Mouse (Mus musculus): ENCODE results near the gene Mcrip1. TPM values are rescaled to one million over a fixed set of nuclear protein-coding genes. Genes with fewer than 3 reads are reported as not detected.
A peak's percentile ranks its signal among the peaks of the same experiment; 100 is the strongest.

Mcrip1 gene
- polyA plus RNA-seq, 1 experiment from 2014 or later, result 242 TPM

- H3K4me3 ChIP-seq, result peak within 1 kb of the TSS; percentile 84
- 93% methylated on average over 28 of the region's 28 CpGs for WGBS
- no peak for ATAC-seq (replicated peaks)
- peak within 1 kb of the TSS; percentile 83 for H3K4me2 ChIP-seq (replicated peaks)
- peak within 1 kb of the TSS; percentile 86 for H3K9ac ChIP-seq (replicated peaks)
- H3K27me3 ChIP-seq, result no peaks in the 10 kb centered on the region
- H3K36me3 ChIP-seq, result peaks cover 4% of the 10 kb centered on the region; the same call in 1 of the 2 replicates
- peak within 1 kb of the TSS; percentile 71 for H3K27ac ChIP-seq (replicated peaks)
- no peaks in the 10 kb centered on the region for H3K9me3 ChIP-seq
- H3K4me1 ChIP-seq, result peaks cover 26% of the 10 kb centered on the region
These were observed 1.4 kb upstream of the Mcrip1 start, which contains the start of gene Ppp1r27 for GRCm38 (mm10) chr11:120550810-120551440. Gene Ppp1r27, minus strand, starts transcription at chr11:120551132.

DNA sequence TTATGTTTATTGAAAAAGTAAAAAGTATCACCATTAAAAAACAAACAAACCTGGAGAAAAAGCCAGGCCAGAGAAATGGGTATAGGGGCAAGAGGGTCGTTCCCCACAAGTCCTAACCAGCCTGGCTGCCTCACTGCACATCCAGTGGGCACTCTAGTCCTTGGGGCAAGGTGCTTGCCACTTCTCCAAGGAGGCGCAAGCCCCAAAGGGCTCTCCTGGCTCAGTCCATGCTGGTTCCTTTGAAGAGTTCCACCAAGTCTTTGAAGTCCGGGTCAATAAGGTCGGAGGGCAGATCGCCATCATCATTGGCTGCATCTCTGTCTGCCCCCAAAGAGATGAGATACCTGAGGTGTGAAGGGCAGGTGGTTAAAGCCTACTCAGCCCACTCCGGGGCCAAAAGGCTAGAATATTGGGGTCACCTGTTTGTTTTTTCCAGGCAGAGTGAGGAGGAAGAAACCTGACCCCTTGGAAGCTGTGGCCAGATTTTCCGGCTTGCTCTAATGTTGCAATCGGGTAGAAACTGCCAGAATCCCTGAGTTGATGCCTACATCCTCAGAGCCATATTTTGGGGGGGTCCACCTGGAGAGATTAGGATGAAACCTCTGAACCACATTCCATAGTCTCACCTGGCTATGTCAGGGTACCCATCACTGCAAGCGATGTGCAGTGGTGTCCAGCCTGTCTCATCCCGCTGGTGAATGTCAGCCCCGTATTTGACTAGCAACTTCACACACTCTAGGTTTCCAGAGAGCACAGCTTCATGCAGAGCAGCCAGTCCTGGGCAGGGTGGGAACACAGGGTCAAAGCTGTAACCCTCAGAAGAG lies 671 bp upstream of the Mcrip1 start:
- WGBS, result 77% methylated on average over 11 of the region's 11 CpGs
- Histone ChIP-seq H3K27me3 (no peaks in the 10 kb centered on the region), H3K36me3 (peaks cover 4% of the 10 kb centered on the region; the same call in 1 of the 2 replicates), H3K4me1 (peaks cover 26% of the 10 kb centered on the region), H3K4me2 (replicated peaks) (peak overlapping the region; percentile 83), H3K9me3 (no peaks in the 10 kb centered on the region), H3K4me3 (peak overlapping the region; percentile 84), H3K27ac (replicated peaks) (peak overlapping the region; percentile 71), H3K9ac (replicated peaks) (peak overlapping the region; percentile 86)
- ATAC-seq (replicated peaks), result peak; percentile 62

GRCm38 (mm10) chr11:120548786-120549167 lies 750 bp downstream of the Mcrip1 start:
- peaks cover 14% of the 10 kb centered on the region for H3K36me3 ChIP-seq
- H3K9me3 ChIP-seq, result no peaks in the 10 kb centered on the region

DNA sequence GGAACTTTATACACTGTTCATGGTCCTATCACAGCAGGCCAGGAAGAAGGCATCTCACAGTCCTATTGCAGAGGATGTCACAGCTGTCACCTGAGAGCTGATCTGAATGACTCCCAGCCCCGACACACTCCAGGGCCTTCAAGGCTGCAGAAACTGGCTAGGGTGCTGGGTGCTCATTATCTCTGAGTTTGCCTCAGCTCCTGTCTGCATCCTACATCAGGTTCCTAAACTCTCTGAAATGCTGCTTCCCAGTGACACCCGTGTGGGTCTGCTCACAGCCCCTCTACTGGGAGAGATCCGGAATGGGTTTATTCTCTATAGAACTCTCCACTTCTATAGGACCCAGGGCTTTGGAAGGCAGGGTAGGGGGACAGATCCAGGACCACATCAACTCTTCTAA lies 1.3 kb downstream of the Mcrip1 start:
- H3K36me3 ChIP-seq, result peaks cover 17% of the 10 kb centered on the region
- peaks cover 26% of the 10 kb centered on the region for H3K4me1 ChIP-seq
- H3K4me2 ChIP-seq (replicated peaks), result peak overlapping the region; percentile 83
- H3K9me3 ChIP-seq, result no peaks in the 10 kb centered on the region
- H3K27ac ChIP-seq (replicated peaks), result no peak overlapping the region
- no peak for ATAC-seq (replicated peaks)
- peak overlapping the region; percentile 84; the same call in 1 of the 2 replicates for H3K4me3 ChIP-seq
- no peaks in the 10 kb centered on the region for H3K27me3 ChIP-seq
- 0 out of 2 replicates have a peak overlapping the region, but pooled peaks have one; percentile 86 for H3K9ac ChIP-seq (replicated peaks)
- 89% methylated on average over 3 of the region's 3 CpGs for WGBS

More at GRCm38 (mm10) chr11:120548786-120549167, 750 bp downstream of the Mcrip1 start:
- H3K4me1 ChIP-seq, result peaks cover 26% of the 10 kb centered on the region
- peak overlapping the region; percentile 83 for H3K4me2 ChIP-seq (replicated peaks)
- ATAC-seq (replicated peaks), result no peak
- no peaks in the 10 kb centered on the region for H3K27me3 ChIP-seq
- 23% methylated on average over 7 of the region's 7 CpGs for WGBS
- H3K9ac ChIP-seq (replicated peaks), result peak overlapping the region; percentile 86
- peak overlapping the region; percentile 71 for H3K27ac ChIP-seq (replicated peaks)
- peak overlapping the region; percentile 84 for H3K4me3 ChIP-seq

GRCm38 (mm10) chr11:120547469-120547868 lies 2.1 kb downstream of the Mcrip1 start:
- Histone ChIP-seq H3K9ac (replicated peaks) (no peak overlapping the region), H3K27ac (replicated peaks) (no peak overlapping the region), H3K4me3 (no peak overlapping the region), H3K27me3 (no peaks in the 10 kb centered on the region), H3K9me3 (no peaks in the 10 kb centered on the region), H3K36me3 (peaks cover 25% of the 10 kb centered on the region), H3K4me2 (replicated peaks) (no peak overlapping the region), H3K4me1 (peaks cover 26% of the 10 kb centered on the region)
- WGBS, result 62% methylated on average over 2 of the region's 2 CpGs
- no peak for ATAC-seq (replicated peaks)

DNA sequence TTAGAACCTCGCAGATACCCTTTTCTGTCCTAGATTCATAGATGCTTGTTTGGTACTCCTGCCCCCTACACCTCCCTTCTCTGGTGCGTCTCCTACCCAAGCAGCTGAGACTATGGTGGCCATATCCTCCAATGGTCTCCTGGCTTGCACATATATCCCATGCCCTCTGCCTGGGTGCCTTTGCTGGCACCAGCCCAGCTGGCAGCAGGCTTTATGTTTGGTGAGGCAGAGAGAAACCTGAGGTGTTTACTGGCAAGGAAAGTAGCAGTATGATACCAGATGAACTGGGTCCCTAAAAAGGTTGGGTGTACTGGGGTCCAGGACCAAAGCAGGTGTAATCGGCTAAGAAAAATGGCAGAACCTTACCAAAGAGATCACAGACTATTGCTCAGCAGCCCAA lies 3.6 kb downstream of the Mcrip1 start:
- H3K9ac ChIP-seq (replicated peaks), result no peak overlapping the region
- no peaks in the 10 kb centered on the region for H3K27me3 ChIP-seq
- H3K4me3 ChIP-seq, result no peak overlapping the region
- H3K36me3 ChIP-seq, result peaks cover 31% of the 10 kb centered on the region
- no peaks in the 10 kb centered on the region for H3K9me3 ChIP-seq
- ATAC-seq (replicated peaks), result no peak
- 89% methylated on average over 3 of the region's 3 CpGs for WGBS
- no peak overlapping the region for H3K27ac ChIP-seq (replicated peaks)
- H3K4me2 ChIP-seq (replicated peaks), result no peak overlapping the region
- H3K4me1 ChIP-seq, result peaks cover 26% of the 10 kb centered on the region

DNA sequence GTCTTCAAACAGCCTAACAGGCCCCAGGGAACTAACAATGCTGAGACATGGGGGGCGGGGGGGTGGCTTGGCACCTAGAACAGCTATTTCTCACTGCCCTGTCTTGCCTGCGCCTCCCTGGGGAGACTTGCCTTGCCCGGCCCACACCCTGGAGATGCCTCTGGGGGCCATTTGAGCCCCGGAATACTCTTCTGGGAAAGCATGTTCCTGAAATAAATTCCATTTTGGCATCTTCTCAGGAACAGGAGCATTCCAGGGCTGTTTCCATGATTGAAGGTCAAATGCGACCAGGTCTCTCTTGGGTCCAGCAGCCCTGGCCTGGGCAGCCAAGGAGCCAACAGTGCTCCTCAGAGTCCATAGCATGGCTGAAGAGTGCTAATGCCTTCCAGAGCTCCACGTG lies 7.2 kb downstream of the Mcrip1 start:
- 86% methylated on average over 6 of the region's 6 CpGs for WGBS
- no peak overlapping the region for H3K9ac ChIP-seq (replicated peaks)
- H3K9me3 ChIP-seq, result no peaks in the 10 kb centered on the region
- no peak overlapping the region for H3K4me2 ChIP-seq (replicated peaks)
- H3K27me3 ChIP-seq, result no peaks in the 10 kb centered on the region
- H3K4me3 ChIP-seq, result no peak overlapping the region
- ATAC-seq (replicated peaks), result no peak
- peaks cover 7% of the 10 kb centered on the region; the same call in 1 of the 2 replicates for H3K4me1 ChIP-seq
- H3K27ac ChIP-seq (replicated peaks), result no peak overlapping the region
- peaks cover 31% of the 10 kb centered on the region for H3K36me3 ChIP-seq

DNA sequence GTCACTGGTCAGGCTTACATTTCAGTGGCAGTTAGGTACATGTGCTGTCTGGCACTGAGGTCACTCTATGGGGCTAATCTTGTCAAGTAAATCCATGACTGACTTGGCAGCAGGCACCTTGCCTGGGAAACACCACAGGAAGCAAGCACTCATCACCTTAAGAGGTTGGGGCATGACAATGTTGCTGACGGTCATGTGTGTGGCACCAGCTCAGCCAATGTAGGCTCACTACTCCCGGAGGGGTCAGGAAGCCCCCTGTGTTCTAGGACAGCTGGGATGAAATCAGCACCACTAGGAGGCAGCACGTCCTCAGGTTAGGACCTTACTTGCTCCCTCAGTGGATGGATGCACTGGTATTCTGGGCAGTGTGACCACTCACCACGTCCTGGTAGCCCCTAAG lies 7.6 kb downstream of the Mcrip1 start:
- no peak overlapping the region for H3K4me2 ChIP-seq (replicated peaks)
- WGBS, result 32% methylated on average over 4 of the region's 4 CpGs
- H3K9ac ChIP-seq (replicated peaks), result no peak overlapping the region
- no peak overlapping the region for H3K4me3 ChIP-seq
- H3K4me1 ChIP-seq, result peaks cover 4% of the 10 kb centered on the region; the same call in 1 of the 2 replicates
- ATAC-seq (replicated peaks), result no peak
- H3K9me3 ChIP-seq, result no peaks in the 10 kb centered on the region
- H3K36me3 ChIP-seq, result peaks cover 31% of the 10 kb centered on the region
- no peaks in the 10 kb centered on the region for H3K27me3 ChIP-seq
- H3K27ac ChIP-seq (replicated peaks), result no peak overlapping the region

- no peaks in the 10 kb centered on the region for H3K9me3 ChIP-seq
- H3K27ac ChIP-seq (replicated peaks), result 0 out of 2 replicates have a peak overlapping the region, but pooled peaks have one; percentile 12
- H3K4me1 ChIP-seq, result peaks cover 4% of the 10 kb centered on the region; the same call in 1 of the 2 replicates
- H3K4me2 ChIP-seq (replicated peaks), result no peak overlapping the region
- 18% methylated on average over 10 of the region's 10 CpGs for WGBS
- ATAC-seq (replicated peaks), result no peak
- peaks cover 21% of the 10 kb centered on the region for H3K36me3 ChIP-seq
- no peaks in the 10 kb centered on the region for H3K27me3 ChIP-seq
- no peak overlapping the region for H3K4me3 ChIP-seq
- no peak overlapping the region for H3K9ac ChIP-seq (replicated peaks)
These were observed 10.1 kb downstream of the Mcrip1 start for GRCm38 (mm10) chr11:120539285-120540014.

- no peaks in the 10 kb centered on the region for H3K9me3 ChIP-seq
- H3K36me3 ChIP-seq, result peaks cover 17% of the 10 kb centered on the region
- no peaks in the 10 kb centered on the region for H3K27me3 ChIP-seq
- no peak overlapping the region for H3K9ac ChIP-seq (replicated peaks)
- H3K4me1 ChIP-seq, result peaks cover 4% of the 10 kb centered on the region; the same call in 1 of the 2 replicates
- H3K4me2 ChIP-seq (replicated peaks), result no peak overlapping the region
- 54% methylated on average over 8 of the region's 8 CpGs for WGBS
- H3K4me3 ChIP-seq, result no peak overlapping the region
- ATAC-seq (replicated peaks), result no peak
- peak overlapping the region; percentile 36 for H3K27ac ChIP-seq (replicated peaks)
These were observed 10.6 kb downstream of the Mcrip1 start for GRCm38 (mm10) chr11:120538955-120539284.

DNA sequence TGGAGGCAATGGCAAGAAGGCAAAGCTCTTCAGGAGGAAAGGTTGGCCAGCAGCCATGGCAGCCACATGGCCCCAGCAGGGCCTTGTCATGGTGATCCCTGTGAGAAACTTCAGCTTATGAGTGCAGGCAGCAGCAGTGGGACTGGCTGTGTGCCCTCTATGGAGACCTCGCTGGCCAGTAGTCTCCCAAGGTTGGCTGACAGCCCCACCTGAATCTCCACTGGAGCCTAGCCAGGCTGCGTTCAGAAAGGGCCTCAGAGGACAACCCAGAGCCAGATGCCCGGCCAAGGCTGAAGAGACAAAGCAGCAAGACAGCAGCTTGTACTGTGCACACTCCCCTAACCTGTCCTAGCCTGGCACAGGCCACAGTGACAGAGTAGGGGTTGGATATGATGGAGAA lies 11.0 kb downstream of the Mcrip1 start:
- H3K27me3 ChIP-seq, result no peaks in the 10 kb centered on the region
- H3K9me3 ChIP-seq, result no peaks in the 10 kb centered on the region
- H3K27ac ChIP-seq (replicated peaks), result peak overlapping the region; percentile 36
- H3K4me1 ChIP-seq, result peaks cover 4% of the 10 kb centered on the region; the same call in 1 of the 2 replicates
- no peak overlapping the region for H3K9ac ChIP-seq (replicated peaks)
- ATAC-seq (replicated peaks), result no peak; the same call in 1 of the 2 replicates
- H3K4me2 ChIP-seq (replicated peaks), result no peak overlapping the region
- H3K36me3 ChIP-seq, result peaks cover 16% of the 10 kb centered on the region
- H3K4me3 ChIP-seq, result no peak overlapping the region
- 61% methylated on average over 3 of the region's 3 CpGs for WGBS

DNA sequence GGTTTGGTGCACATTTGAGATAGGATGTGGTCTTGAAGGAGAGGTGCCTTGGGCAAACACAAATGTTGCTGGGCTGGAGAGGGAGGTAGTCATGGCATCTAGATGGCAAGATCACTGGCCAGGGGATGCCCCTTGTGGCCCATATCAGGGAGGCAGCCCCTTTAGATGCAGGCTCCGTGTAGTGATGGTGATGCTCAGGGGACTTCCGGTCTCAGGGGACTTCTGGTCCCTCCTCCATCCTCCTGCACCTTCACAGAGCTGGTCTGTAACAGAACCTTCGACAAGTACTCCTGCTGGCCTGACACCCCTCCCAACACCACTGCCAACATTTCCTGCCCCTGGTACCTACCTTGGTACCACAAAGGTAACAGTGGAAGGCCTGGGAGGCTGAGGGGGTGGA lies 13.7 kb downstream of the Mcrip1 start:
- Histone ChIP-seq H3K27me3 (peaks cover 24% of the 10 kb centered on the region), H3K9me3 (no peaks in the 10 kb centered on the region)
- WGBS, result 73% methylated on average over 3 of the region's 3 CpGs

More for the DNA sequence above, 13.7 kb downstream of the Mcrip1 start:
- Histone ChIP-seq H3K36me3 (no peaks in the 10 kb centered on the region), H3K4me3 (no peak overlapping the region), H3K9ac (replicated peaks) (no peak overlapping the region), H3K27ac (replicated peaks) (no peak overlapping the region), H3K4me1 (peaks cover 8% of the 10 kb centered on the region), H3K4me2 (replicated peaks) (no peak overlapping the region)
- no peak for ATAC-seq (replicated peaks)

All from forebrain, embryonic 15.5 days (tissue).